Mouse (Mus musculus) spleen, adult 2 months (tissue): ENCODE measurements around the gene Slc13a5.

ENCODE experiments used
- CTCF ChIP-seq: fragments of 200-500 bp; IDR thresholded peaks from 2 replicates; pipeline ENCODE4 v1.5.1; 2011; ENCODE audit warnings: mild to moderate bottlenecking, inconsistent platforms; ENCODE audit not compliant: insufficient read depth, insufficient read length, insufficient replicate concordance; ENCODE audit errors: extremely low read depth
- POLR2A ChIP-seq: fragments of 200-500 bp; IDR thresholded peaks from 2 replicates; pipeline ENCODE4 v1.6.1; 2011; ENCODE audit warnings: low read depth, low read length, inconsistent platforms

DNA sequence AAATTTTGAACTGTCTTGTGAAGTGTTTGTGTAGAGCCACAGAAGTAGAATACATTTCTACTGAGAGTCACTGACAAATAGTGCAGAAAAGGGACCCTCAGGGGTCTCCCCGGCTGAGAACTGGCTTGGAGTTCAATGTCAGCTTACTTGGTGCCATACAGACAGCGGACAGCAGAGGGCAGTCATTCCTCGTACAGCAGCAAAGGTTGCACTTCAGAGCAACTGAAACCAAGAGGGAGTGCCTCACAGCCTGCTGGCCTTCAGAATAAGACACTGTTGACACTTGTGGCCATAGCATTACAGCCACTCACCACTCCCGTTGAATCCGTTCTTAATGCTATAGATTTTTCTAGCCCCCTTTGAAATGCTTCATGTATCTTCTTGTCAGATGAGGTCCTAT, 42.2 kb downstream of the Slc13a5 start:
- no peak for TF ChIP-seq POLR2A
- peak; percentile 81; the same call in 1 of the 2 replicates for TF ChIP-seq CTCF
